Mouse (Mus musculus) heart, embryonic 14.5 days (tissue): ENCODE data around the gene Golph3l. TPM values are rescaled to one million over a fixed set of nuclear protein-coding genes. Genes with fewer than 3 reads are reported as not detected.
"Not testable (repeated sequence)": the region's sequence is repeated elsewhere in the genome, so short reads cannot be mapped to it uniquely, and the experiment has no call there.

Experiments
- ATAC-seq: fragments of 200-750 bp; cut with Nextera tagmentation; 2 replicates; pipeline ENCODE4 v1.8.0; 2017; ENCODE audit warnings: low read depth, moderate TSS enrichment; ENCODE audit not compliant: insufficient number of reproducible peaks, insufficient read depth, low FRiP score
- H3K27ac ChIP-seq, 2 experiments: fragments of 200-500 bp in 1 of 2; fragments of 300-500 bp in 1 of 2; sonication (generic) in 1 of 2; replicated peaks in 1 of 2; 2 replicates each; pipeline ENCODE4 v1.5.1; 2012 to 2014; ENCODE audit warnings: low read depth in 2 of 2, low read length in 2 of 2, control low read depth in 1 of 2, mild to moderate bottlenecking in 1 of 2, mixed read lengths in 1 of 2; ENCODE audit not compliant: control insufficient read depth in 1 of 2, insufficient read depth in 1 of 2
- H3K27me3 ChIP-seq: fragments of 300-500 bp; sonication (generic); 2 replicates; pipeline ENCODE4 v1.6.1; 2014; ENCODE audit warnings: mild to moderate bottlenecking, low read length, control low read depth; ENCODE audit not compliant: control insufficient read depth, insufficient read depth
- H3K36me3 ChIP-seq: fragments of 300-500 bp; sonication (generic); 2 replicates; pipeline ENCODE4 v1.6.1; 2014; ENCODE audit warnings: mild to moderate bottlenecking, control low read depth, low read length, mixed read lengths; ENCODE audit not compliant: control insufficient read depth, insufficient read depth
- H3K4me1 ChIP-seq, 2 experiments: fragments of 200-500 bp in 1 of 2; fragments of 300-500 bp in 1 of 2; sonication (generic) in 1 of 2; 2 replicates each; pipeline ENCODE4 v1.6.1; 2012 to 2014; ENCODE audit warnings: low read length in 2 of 2, control low read depth in 1 of 2, mixed read lengths in 1 of 2; ENCODE audit not compliant: control insufficient read depth in 2 of 2, insufficient read depth in 2 of 2
- H3K4me2 ChIP-seq: fragments of 300-500 bp; sonication (generic); 2 replicates; pipeline ENCODE4 v1.6.1; 2014; ENCODE audit warnings: mild to moderate bottlenecking, low read length
- H3K4me3 ChIP-seq, 2 experiments: fragments of 200-500 bp in 1 of 2; fragments of 300-500 bp in 1 of 2; sonication (generic) in 1 of 2; 2 replicates each; pipeline ENCODE4 v1.5.1; 2012 to 2014; ENCODE audit warnings: low read length in 2 of 2, mild to moderate bottlenecking in 2 of 2, control low read depth in 1 of 2, low read depth in 1 of 2, moderate library complexity in 1 of 2; ENCODE audit not compliant: control insufficient read depth in 1 of 2, insufficient read depth in 1 of 2
- H3K9ac ChIP-seq: fragments of 300-500 bp; sonication (generic); 2 replicates; pipeline ENCODE4 v1.6.1; 2014; ENCODE audit warnings: mild to moderate bottlenecking, low read length
- H3K9me3 ChIP-seq: fragments of 300-500 bp; sonication (generic); 2 replicates; pipeline ENCODE4 v1.6.1; 2016; ENCODE audit warnings: low read length, control low read depth; ENCODE audit not compliant: control insufficient read depth
- WGBS: fragments of 180-500 bp; shearing (Covaris S2); extraction: QIAGEN DNeasy Blood & Tissue Kit; methylation state at CpG from one replicate; pipeline ENCODE4 v1.1.7; 2014; 5-methylcytosine and 5-hydroxymethylcytosine counted together
- polyA plus RNA-seq: library from polyadenylated mRNA; unstranded; fragments of >200 nt; fragmentation: Nextera tagmentation; extraction: Ambion mirVana; gene quantifications from 2 replicates; pipeline ENCODE4 v1.2.1, GENCODE M21; 2014

Golph3l gene
- polyA plus RNA-seq, 1 experiment from 2014 or later = 26.9 TPM

DNA sequence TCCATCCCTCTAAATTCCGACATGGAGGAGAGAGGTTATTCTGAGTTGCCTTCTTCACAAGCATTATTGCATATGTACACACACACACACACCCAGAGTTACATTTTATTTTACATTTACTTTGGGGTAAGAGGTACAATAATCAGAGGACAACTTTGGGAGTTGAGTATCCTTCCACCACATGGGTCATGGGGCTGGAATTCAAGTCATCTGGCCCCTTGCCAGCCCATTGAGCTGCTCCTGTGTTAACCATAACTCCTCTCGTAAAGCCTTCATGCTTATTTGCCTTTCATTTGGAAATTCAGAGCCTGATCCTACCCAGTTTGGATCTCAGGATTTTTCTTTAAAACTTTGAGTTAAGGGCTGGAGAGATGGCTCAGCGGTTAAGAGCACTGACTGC lies 17.4 kb downstream of the Golph3l start:
- Histone ChIP-seq H3K27ac (no peak overlapping the region), H3K4me2 (no peak overlapping the region), H3K4me1 (peaks cover 0 to 12% of the 10 kb centered on the region in 2 experiments; a peak in 3 of 4 replicates), H3K27me3 (no peaks in the 10 kb centered on the region), H3K9me3 (no peaks in the 10 kb centered on the region), H3K4me3 (no peak overlapping the region), H3K36me3 (peaks cover 38% of the 10 kb centered on the region), H3K9ac (no peak overlapping the region)
- ATAC-seq = no peak
- 65% methylated on average over 3 of the region's 3 CpGs for WGBS

DNA sequence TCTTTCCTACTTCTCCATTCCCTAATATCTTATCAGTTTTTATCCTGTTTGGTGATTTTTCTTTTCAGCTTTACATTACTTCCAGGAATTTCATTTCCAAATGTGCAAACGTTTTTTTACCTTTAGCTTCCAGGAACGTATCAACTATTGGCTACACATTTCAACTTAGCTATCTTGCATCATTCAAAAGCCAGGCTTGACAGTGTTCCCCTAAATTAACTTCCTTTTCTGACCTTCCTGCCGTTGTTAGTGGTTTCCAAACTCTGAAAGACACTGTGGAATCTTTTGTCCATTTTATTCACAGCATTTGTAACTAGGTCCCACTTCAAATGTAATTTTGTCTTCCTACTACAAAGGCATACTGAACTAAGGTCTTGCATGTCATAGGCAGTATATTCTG lies 20.5 kb downstream of the Golph3l start:
- ATAC-seq = no peak

DNA sequence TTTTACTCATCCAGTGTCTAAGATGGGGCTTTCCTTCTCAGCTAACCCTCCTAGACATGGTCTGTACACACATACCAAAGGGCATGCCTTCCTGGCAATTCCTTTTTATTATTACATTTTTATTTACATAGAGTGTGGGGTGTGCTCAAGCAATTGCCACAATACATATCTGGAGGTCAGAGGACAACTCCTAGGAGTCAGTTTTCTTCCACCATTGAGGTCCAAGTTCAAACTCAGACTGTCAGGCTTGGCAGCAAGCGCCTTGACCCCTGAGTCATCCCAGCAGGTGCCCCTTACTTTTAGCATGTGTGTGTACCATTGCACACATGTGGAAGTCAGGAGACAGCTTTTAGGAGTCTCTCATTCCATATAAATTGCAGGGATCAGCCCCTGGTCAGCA lies 25.3 kb downstream of the Golph3l start:
- 96% methylated on average over 1 of the region's 1 CpGs for WGBS
- Histone ChIP-seq H3K9ac (no peak overlapping the region), H3K4me1 (peaks cover 0 to 6% of the 10 kb centered on the region in 2 experiments; a peak in 1 of 4 replicates), H3K4me2 (no peak overlapping the region), H3K27ac (no peak overlapping the region), H3K4me3 (no peak overlapping the region), H3K9me3 (no peaks in the 10 kb centered on the region), H3K27me3 (no peaks in the 10 kb centered on the region), H3K36me3 (peaks cover 54% of the 10 kb centered on the region)
- no peak for ATAC-seq

More for the DNA sequence above, 20.5 kb downstream of the Golph3l start:
- H3K4me2 ChIP-seq = no peak overlapping the region
- H3K4me1 ChIP-seq = peaks cover 0 to 12% of the 10 kb centered on the region in 2 experiments; a peak in 3 of 4 replicates
- no peak overlapping the region for H3K9ac ChIP-seq
- WGBS = 67% methylated on average over 3 of the region's 3 CpGs
- no peaks in the 10 kb centered on the region for H3K9me3 ChIP-seq
- H3K36me3 ChIP-seq = peaks cover 39% of the 10 kb centered on the region
- H3K27ac ChIP-seq = no peak overlapping the region; a peak in 1 of 4 replicates
- no peaks in the 10 kb centered on the region for H3K27me3 ChIP-seq
- H3K4me3 ChIP-seq = no peak overlapping the region

DNA sequence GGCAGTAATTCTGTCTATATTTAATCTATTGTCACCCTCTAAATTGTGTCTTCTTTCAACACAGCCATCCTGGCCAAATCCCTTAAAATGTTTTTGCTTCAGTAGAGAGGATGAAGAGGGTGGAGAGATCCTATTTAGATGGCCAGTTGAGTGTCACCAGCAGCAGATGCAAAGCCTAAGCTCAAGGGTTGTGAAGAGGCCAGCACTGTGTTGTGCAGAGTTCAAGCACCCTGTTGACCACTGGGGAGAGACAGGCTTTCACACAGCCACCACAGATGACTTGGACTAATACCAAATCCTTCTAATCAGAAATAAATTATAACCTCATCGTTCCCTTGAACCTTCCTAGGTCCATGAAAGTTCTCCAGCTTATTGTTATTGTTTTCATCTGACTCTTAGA lies 29.8 kb downstream of the Golph3l start:
- H3K4me3 ChIP-seq = no peak overlapping the region
- no peaks in the 10 kb centered on the region for H3K4me1 ChIP-seq
- no peaks in the 10 kb centered on the region for H3K9me3 ChIP-seq
- no peak overlapping the region for H3K27ac ChIP-seq
- H3K36me3 ChIP-seq = peaks cover 47% of the 10 kb centered on the region
- 80% methylated on average over 1 of the region's 1 CpGs for WGBS
- H3K9ac ChIP-seq = no peak overlapping the region
- H3K4me2 ChIP-seq = no peak overlapping the region
- ATAC-seq = no peak
- H3K27me3 ChIP-seq = no peaks in the 10 kb centered on the region

DNA sequence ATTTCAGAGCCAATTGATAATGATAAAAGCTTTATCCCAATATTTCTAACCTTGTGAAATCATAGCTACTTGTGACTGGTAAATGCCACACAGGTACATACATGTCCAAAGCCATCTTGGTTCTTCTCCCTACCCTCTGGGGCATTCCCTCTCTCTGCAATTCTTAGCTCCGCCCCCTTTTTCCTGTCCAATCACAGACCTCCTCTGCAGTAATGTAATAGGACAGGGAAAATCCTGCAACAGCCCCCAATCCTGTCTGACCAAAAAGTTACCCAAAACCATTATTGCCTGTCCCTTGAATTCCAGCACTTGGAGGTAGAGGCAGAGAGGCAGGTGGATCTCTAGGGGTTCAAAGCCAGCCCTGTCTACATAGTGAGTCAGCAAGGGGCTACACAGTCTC lies 32.5 kb downstream of the Golph3l start:
- Histone ChIP-seq H3K9me3 (no peaks in the 10 kb centered on the region), H3K27me3 (no peaks in the 10 kb centered on the region), H3K4me3 (no peak overlapping the region), H3K27ac (no peak overlapping the region), H3K36me3 (peaks cover 42% of the 10 kb centered on the region), H3K4me1 (peaks cover 0 to 10% of the 10 kb centered on the region in 2 experiments; a peak in 2 of 4 replicates), H3K9ac (no peak overlapping the region), H3K4me2 (no peak overlapping the region)
- ATAC-seq = no peak
- WGBS = 67% methylated on average over 1 of the region's 1 CpGs

DNA sequence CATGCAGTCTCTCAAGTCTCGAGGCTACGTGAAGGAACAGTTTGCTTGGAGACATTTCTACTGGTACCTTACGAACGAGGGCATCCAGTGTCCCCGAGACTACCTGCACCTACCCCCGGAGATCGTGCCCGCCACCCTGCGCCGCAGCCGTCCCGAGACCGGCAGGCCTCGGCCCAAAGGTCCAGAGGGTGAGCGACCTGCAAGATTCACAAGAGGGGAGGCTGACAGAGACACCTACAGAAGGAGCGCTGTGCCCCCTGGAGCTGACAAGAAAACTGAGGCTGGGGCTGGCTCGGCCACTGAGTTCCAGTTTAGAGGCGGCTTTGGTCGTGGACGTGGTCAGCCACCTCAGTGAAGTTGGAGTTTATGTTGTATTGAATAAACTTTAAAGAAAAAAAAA lies 33.7 kb downstream of the Golph3l start:
- H3K27me3 ChIP-seq, ATAC-seq, H3K4me3 ChIP-seq, H3K9ac ChIP-seq, H3K27ac ChIP-seq, H3K4me2 ChIP-seq, H3K9me3 ChIP-seq: not testable (repeated sequence)
- Histone ChIP-seq H3K36me3 (peaks cover 42% of the 10 kb centered on the region), H3K4me1 (peaks cover 0 to 15% of the 10 kb centered on the region in 2 experiments; a peak in 2 of 4 replicates)
- WGBS = 91% methylated on average over 19 of the region's 20 CpGs

DNA sequence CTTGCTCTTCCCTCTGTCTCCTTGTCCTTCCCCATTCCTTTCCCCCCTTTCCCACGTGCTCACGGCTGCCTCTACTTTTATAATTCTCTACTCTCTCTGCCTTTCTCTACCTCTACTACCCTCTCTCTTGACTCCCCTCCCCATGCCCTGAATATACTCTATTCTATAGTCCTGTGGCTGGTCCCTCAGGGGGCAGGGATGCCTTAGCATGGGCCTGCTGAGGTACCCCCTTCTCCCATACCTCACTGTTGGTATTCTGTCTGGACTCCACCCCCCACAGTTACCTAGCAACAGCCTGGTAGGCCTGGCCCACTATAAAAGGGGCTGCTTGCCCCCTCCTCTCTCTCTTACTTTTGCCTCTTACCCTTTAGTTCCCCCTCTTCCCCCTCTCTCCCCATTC lies 34.8 kb downstream of the Golph3l start:
- H3K27ac ChIP-seq = no peak overlapping the region
- H3K9me3 ChIP-seq = no peaks in the 10 kb centered on the region
- H3K4me1 ChIP-seq = peaks cover 0 to 15% of the 10 kb centered on the region in 2 experiments; a peak in 2 of 4 replicates
- ATAC-seq = no peak
- no peaks in the 10 kb centered on the region for H3K27me3 ChIP-seq
- H3K4me3 ChIP-seq = no peak overlapping the region
- peaks cover 42% of the 10 kb centered on the region for H3K36me3 ChIP-seq
- H3K9ac ChIP-seq = no peak overlapping the region
- WGBS = 59% methylated on average over 2 of the region's 2 CpGs
- H3K4me2 ChIP-seq = no peak overlapping the region

DNA sequence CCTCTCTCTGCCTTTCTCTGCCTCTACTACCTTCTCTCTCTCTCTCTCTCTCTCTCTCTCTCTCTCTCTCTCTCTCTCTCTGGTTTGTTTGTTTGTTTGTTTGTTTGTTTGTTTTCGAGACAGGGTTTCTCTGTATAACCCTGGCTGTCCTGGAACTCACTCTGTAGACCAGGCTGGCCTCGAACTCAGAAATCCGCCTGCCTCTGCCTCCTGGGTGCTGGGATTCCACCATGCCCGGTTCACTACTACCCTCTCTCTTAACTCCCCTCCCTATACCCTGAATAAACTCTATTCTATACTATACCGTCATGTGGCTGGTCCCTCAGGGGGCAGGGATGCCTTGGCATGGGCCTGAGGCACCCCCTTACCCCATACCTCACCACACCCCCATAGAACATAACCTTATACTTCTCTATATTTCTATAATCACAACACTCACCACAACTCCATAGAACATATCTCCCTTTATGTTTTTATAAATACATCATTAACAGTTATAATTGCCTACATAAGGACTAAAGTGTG lies 35.3 kb downstream of the Golph3l start:
- peak overlapping the region in 1 of 2 experiments; percentile 63; a peak in 2 of 4 replicates for H3K27ac ChIP-seq
- H3K9me3 ChIP-seq, H3K27me3 ChIP-seq, ATAC-seq: not testable (repeated sequence)
- peaks cover 0 to 15% of the 10 kb centered on the region in 2 experiments; a peak in 2 of 4 replicates for H3K4me1 ChIP-seq
- H3K9ac ChIP-seq = peak overlapping the region; percentile 70
- peaks cover 42% of the 10 kb centered on the region for H3K36me3 ChIP-seq
- H3K4me2 ChIP-seq = peak overlapping the region; percentile 61
- peak overlapping the region in 1 of 2 experiments; percentile 73; a peak in 2 of 4 replicates for H3K4me3 ChIP-seq
- 76% methylated on average over 5 of the region's 5 CpGs for WGBS
